Mouse (Mus musculus): ENCODE results near the gene Gm12185.

GRCm38 (mm10) chr11:48859014-48859413 is 133.0 kb downstream of the Gm12185 start:
- TF ChIP-seq TAL1 (IDR thresholded peaks at IDR 0.05; ENCODE audit: low read length) (no peak), GATA1 (IDR thresholded peaks at IDR 0.05; ENCODE audit: low read length) (no peak)

Data from erythroblast, embryonic 14.5 days (primary cell).